Mouse (Mus musculus) right cerebral cortex, postnatal 14 days (tissue): ENCODE results near the gene Trip10.

ENCODE experiments used
- DNase-seq: peaks from one replicate; pipeline ENCODE4 v3.0.0; 2022

Gene Trip10

GRCm38 (mm10) chr17:57292968-57293367 is 43.7 kb downstream of the Trip10 start:
- no peak for DNase-seq

GRCm38 (mm10) chr17:57295935-57296334 is 46.7 kb downstream of the Trip10 start:
- no peak for DNase-seq

- DNase-seq = no peak
These were observed 47.8 kb downstream of the Trip10 start for GRCm38 (mm10) chr17:57297040-57297439.

- no peak for DNase-seq
These were observed 56.3 kb downstream of the Trip10 start for GRCm38 (mm10) chr17:57305593-57305992.

GRCm38 (mm10) chr17:57307074-57307473 is 57.8 kb downstream of the Trip10 start:
- no peak for DNase-seq

- no peak for DNase-seq
These were observed 62.5 kb downstream of the Trip10 start for GRCm38 (mm10) chr17:57311801-57312200.
